In the genomic region with DNA sequence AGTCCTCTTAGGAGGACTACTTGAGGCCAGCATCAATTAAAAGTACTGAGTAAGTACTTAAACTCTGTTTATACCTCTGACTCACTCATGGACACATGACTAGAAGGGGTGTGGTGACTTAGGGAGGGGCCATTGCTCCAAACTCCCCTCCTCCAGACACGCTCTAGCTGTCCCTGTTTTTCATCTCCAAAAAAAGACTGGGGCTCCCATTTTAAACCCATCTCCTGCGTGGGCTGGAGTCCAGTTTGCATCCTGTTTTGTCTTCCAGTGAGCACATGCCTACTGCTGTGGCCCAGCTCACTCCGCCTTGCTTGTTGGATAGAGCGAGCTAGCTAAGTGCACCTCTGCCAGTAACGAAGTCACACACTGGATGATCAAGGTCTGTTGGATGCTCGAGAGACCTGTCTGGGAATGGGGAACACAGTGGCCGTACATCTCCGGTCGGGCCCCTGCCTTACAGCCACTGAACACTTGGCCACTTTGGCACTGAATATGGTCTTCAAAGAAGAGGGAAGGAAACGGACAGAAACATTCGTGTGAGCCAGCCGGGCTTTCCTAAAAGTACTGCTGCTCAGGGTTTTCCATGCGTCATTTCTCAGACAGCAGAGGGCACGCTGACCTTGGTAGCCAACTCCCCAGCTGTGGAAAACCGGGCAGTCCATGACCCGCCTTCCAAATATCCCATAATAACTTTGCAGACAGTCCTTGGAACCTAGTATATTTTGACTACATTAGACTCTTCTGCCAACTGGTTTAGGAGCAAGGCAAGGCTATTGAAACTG, we compare ENCODE assay signal across 9 mouse cellular contexts.
DNase-seq lines count a peak whose midpoint lies in the region; ATAC-seq lines count a peak whose summit lies in the region.
"Had no signal": no experiment of that assay in that cellular context is flagged by ENCODE, and none has a peak within 500 bp of the region (broad histone marks: within the 10 kb centered on the region; RNA-seq: fewer than 3 reads in every experiment).

No protein-coding gene starts in this region.

- no peaks in the 10 kb centered on the region for H3K9me3 ChIP-seq in midbrain, embryonic 15.5 days

- no peak overlapping the region for H3K4me3 ChIP-seq in midbrain, embryonic 15.5 days
- H3K4me3 ChIP-seq: erythroblast, embryonic 14.5 days had no signal

- no peak overlapping the region for H3K9ac ChIP-seq in midbrain, embryonic 15.5 days

- no peak overlapping the region for H3K4me2 ChIP-seq in midbrain, embryonic 15.5 days

- peak; percentile 31; the same call in 1 of the 2 replicates for ATAC-seq in monocyte, adult 5-6 weeks (replicated peaks; ENCODE audit: insufficient number of reproducible peaks, low FRiP score, low TSS enrichment, poor library complexity, severe bottlenecking)
- no peak for ATAC-seq in midbrain, embryonic 15.5 days (replicated peaks)
- no peak for ATAC-seq in inflammation-experienced regulatory T-cells, adult 6 months

- peaks cover 25% of the 10 kb centered on the region for H3K36me3 ChIP-seq in midbrain, embryonic 15.5 days (replicated peaks)

- WGBS in midbrain, embryonic 15.5 days: 86% methylated on average over 16 of the region's 16 CpGs

- H3K4me1 ChIP-seq in midbrain, embryonic 15.5 days: no peaks in the 10 kb centered on the region

- no peaks in the 10 kb centered on the region for H3K27me3 ChIP-seq in midbrain, embryonic 15.5 days (replicated peaks)

- peak; percentile 81 to 92 for DNase-seq in adrenal gland, adult (ENCODE audit: inconsistent age in 2 of 2, low spot score in 1 of 2)
- no peak for DNase-seq in adrenal gland, postnatal 4 days (ENCODE audit: low spot score in 2 of 2)
- DNase-seq in NIH3T3 (ENCODE audit: low read depth): peak; percentile 63
- peak; percentile 62 for DNase-seq in heart, adult 8-10 months (ENCODE audit: low spot score)
- DNase-seq in kidney, postnatal 25 days: peak; percentile 32 to 55

- no peak overlapping the region for H3K27ac ChIP-seq in midbrain, embryonic 15.5 days

Comparison
In these comparisons a context has a peak if more than half of its experiments do, and no peak if none do; other contexts are left out.
1. DNase-seq: peak in adrenal gland, adult (2 of 2), NIH3T3 (single experiment), heart, adult 8-10 months (single experiment) and kidney, postnatal 25 days (2 of 2); none in adrenal gland, postnatal 4 days (0 of 2).